Mouse (Mus musculus) liver, embryonic 11.5 days (tissue): ENCODE data around the gene Dusp7. TPM values are rescaled to one million over a fixed set of nuclear protein-coding genes. Genes with fewer than 3 reads are reported as not detected.

Experiments
- ATAC-seq: fragments of 200-750 bp; cut with Nextera tagmentation; replicated peaks from 2 replicates; pipeline ENCODE4 v1.8.0; 2017; ENCODE audit warnings: moderate number of reproducible peaks, mild to moderate bottlenecking, moderate TSS enrichment, moderate library complexity; ENCODE audit not compliant: low FRiP score
- DNase-seq: peaks from one replicate; pipeline ENCODE4 v3.0.0-alpha.2; 2017; ENCODE audit warnings: low spot score
- H3K27ac ChIP-seq: fragments of 300-500 bp; sonication (generic); 2 replicates; pipeline ENCODE4 v1.5.1; 2014; ENCODE audit warnings: mild to moderate bottlenecking, low read depth, low read length, control low read depth
- H3K27me3 ChIP-seq: fragments of 300-500 bp; sonication (generic); replicated peaks from 2 replicates; pipeline ENCODE4 v1.6.1; 2014; ENCODE audit warnings: low read length, mixed read lengths; ENCODE audit not compliant: control insufficient read depth, insufficient read depth
- H3K36me3 ChIP-seq: fragments of 300-500 bp; sonication (generic); 2 replicates; pipeline ENCODE4 v1.6.1; 2014; ENCODE audit warnings: mild to moderate bottlenecking, low read length, moderate library complexity, mixed read lengths; ENCODE audit not compliant: control insufficient read depth, insufficient read depth
- H3K4me1 ChIP-seq: fragments of 300-500 bp; sonication (generic); replicated peaks from 2 replicates; pipeline ENCODE4 v1.6.1; 2014; ENCODE audit warnings: low read length, mixed read lengths; ENCODE audit not compliant: control insufficient read depth, insufficient read depth
- H3K4me2 ChIP-seq: fragments of 300-500 bp; sonication (generic); 2 replicates; pipeline ENCODE4 v1.6.1; 2014; ENCODE audit warnings: mild to moderate bottlenecking, control low read depth, moderate library complexity
- H3K4me3 ChIP-seq: fragments of 300-500 bp; sonication (generic); 2 replicates; pipeline ENCODE4 v1.5.1; 2014; ENCODE audit warnings: low read depth, low read length, control low read depth
- H3K9ac ChIP-seq: fragments of 300-500 bp; sonication (generic); 2 replicates; pipeline ENCODE4 v1.6.1; 2014; ENCODE audit warnings: low read depth, low read length, control low read depth
- H3K9me3 ChIP-seq: fragments of 300-500 bp; sonication (generic); 2 replicates; pipeline ENCODE4 v1.6.1; 2016; ENCODE audit warnings: low read length, inconsistent platforms, mixed read lengths; ENCODE audit not compliant: control insufficient read depth
- WGBS: fragments of 180-500 bp; shearing (Covaris S2); extraction: QIAGEN DNeasy Blood & Tissue Kit; methylation state at CpG from one replicate; pipeline ENCODE4 v1.1.7; 2014; 5-methylcytosine and 5-hydroxymethylcytosine counted together
- polyA plus RNA-seq: library from polyadenylated mRNA; unstranded; fragments of >200 nt; fragmentation: Nextera tagmentation; extraction: Ambion mirVana; gene quantifications from 2 replicates; pipeline ENCODE4 v1.2.1, GENCODE M21; 2014

Gene Dusp7
- polyA plus RNA-seq, 1 experiment from 2014 or later, result 18.1 TPM

DNA sequence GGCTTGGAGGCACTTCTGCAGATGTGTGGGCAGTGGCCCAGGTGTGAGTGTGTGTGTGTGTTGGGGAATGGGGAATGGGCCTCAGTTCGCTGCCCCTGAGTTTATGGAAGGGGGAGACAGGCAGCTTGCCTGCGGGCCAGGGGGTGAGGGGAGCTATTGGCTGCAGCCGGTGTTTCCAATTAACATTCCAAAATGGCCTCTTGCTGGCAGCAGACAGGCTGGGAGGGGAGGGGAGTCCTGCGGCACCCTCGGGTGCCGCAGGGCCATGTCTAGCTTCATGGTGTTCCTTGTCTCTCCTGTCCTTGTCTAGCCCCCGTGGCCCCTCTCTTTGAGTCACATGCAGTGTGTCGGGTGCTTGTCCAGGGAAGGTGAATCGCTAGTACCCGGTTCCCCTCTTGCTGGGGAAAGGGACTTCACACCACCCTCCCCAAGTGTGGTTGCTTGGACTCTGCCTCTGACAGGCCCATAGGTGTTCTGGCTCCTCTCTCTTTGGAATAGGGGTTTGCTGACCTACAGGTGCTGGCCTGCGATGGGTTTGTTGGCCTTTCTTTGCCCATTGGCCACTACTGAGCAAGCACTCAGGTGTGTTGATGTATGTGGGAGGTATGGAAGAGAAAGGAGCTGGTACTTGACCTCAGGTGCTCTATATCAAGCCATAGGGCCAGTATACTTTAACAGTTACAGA, 1.5 kb downstream of the Dusp7 start:
- no peak for DNase-seq
- H3K4me1 ChIP-seq, result peaks cover 33% of the 10 kb centered on the region

DNA sequence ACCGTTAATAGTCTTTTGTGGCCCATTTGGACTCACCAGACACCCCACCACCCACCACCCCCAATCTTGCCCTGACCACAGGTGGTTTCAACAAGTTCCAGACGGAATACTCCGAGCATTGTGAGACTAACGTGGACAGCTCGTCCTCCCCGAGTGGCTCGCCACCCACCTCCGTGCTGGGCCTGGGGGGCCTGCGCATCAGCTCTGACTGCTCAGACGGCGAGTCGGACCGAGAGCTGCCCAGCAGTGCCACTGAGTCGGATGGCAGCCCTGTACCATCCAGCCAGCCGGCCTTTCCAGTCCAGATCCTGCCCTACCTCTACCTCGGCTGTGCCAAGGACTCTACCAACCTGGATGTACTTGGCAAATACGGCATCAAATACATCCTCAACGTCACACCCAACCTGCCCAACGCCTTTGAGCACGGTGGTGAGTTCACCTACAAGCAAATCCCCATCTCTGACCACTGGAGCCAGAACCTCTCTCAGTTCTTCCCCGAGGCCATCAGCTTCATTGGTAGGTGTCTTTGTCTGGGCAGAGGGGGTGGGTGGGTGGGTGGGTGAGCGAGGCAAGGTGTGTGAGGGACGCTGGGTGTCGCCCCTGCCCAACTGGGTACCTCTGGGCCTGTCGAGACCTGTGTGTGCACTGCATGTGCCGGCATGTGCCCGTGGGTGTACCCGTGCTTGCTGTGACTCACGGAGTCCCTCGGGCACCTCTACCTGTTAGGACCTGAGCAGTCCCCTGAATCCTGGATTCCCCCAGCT, 2.4 kb downstream of the Dusp7 start:
- peaks cover 33% of the 10 kb centered on the region for H3K4me1 ChIP-seq
- ATAC-seq, result no peak
- H3K27ac ChIP-seq, result no peak overlapping the region
- H3K4me3 ChIP-seq, result peak overlapping the region; percentile 84; the same call in 1 of the 2 replicates
- peak overlapping the region; percentile 14; the same call in 1 of the 2 replicates for H3K9ac ChIP-seq
- no peaks in the 10 kb centered on the region for H3K27me3 ChIP-seq
- H3K9me3 ChIP-seq, result no peaks in the 10 kb centered on the region
- peak overlapping the region; percentile 96 for H3K4me2 ChIP-seq
- 85% methylated on average over 30 of the region's 30 CpGs for WGBS
- DNase-seq, result no peak
- H3K36me3 ChIP-seq, result peaks cover 24% of the 10 kb centered on the region

More for the DNA sequence above, 1.5 kb downstream of the Dusp7 start:
- Histone ChIP-seq H3K4me2 (peak overlapping the region; percentile 96), H3K27ac (no peak overlapping the region), H3K9me3 (no peaks in the 10 kb centered on the region), H3K4me3 (peak overlapping the region; percentile 84), H3K9ac (peak overlapping the region; percentile 92), H3K27me3 (no peaks in the 10 kb centered on the region), H3K36me3 (peaks cover 24% of the 10 kb centered on the region)
- ATAC-seq, result no peak
- WGBS, result 13% methylated on average over 11 of the region's 11 CpGs

DNA sequence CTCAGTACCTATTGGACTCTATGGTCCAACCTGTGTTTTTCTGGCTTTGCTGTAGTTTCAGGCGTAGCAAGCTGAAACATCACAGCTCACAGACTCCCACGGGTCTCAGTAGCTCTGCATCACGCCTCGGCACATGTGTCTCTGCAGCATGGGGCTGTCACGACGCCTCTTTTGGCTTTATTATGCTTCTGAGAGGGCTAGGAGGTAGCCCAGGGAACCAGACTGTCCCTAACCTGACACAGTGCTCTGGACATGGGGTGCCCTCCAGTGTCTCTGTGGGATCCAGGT, 2.9 kb downstream of the Dusp7 start:
- H3K4me3 ChIP-seq, result peak overlapping the region; percentile 84
- peaks cover 33% of the 10 kb centered on the region for H3K4me1 ChIP-seq
- no peaks in the 10 kb centered on the region for H3K9me3 ChIP-seq
- H3K27me3 ChIP-seq, result no peaks in the 10 kb centered on the region
- H3K9ac ChIP-seq, result no peak overlapping the region
- DNase-seq (no peak), ATAC-seq (no peak)
- H3K27ac ChIP-seq, result 0 out of 2 replicates have a peak overlapping the region, but pooled peaks have one; percentile 21
- H3K36me3 ChIP-seq, result peaks cover 24% of the 10 kb centered on the region
- WGBS, result 58% methylated on average over 6 of the region's 6 CpGs
- peak overlapping the region; percentile 51 for H3K4me2 ChIP-seq

DNA sequence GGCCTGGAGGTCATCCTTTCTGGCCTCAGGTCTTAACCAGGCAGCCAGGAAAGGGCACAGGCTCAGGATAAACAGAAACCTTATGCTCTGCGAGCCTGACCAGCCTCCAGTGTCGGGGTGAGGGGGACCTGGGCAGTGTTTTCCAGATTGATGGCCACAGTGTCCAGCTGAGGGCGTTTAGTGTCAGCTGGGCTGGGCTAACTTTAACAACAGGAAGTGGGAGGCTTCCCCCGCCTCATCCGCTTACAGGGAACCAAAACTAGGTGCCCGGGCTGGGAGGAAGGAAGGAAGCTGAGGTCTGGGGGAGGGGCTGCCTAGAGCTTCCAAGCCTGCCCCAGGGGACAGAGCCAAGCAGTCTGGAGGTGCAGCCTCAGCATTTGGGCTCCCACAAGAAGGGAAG, 3.3 kb downstream of the Dusp7 start:
- H3K36me3 ChIP-seq, result peaks cover 24% of the 10 kb centered on the region
- DNase-seq (peak; percentile 53), ATAC-seq (no peak)
- H3K27me3 ChIP-seq, result no peaks in the 10 kb centered on the region
- H3K27ac ChIP-seq, result 0 out of 2 replicates have a peak overlapping the region, but pooled peaks have one; percentile 21
- peak overlapping the region; percentile 84 for H3K4me3 ChIP-seq
- H3K9ac ChIP-seq, result no peak overlapping the region
- H3K9me3 ChIP-seq, result no peaks in the 10 kb centered on the region
- WGBS, result 10% methylated on average over 6 of the region's 6 CpGs
- H3K4me2 ChIP-seq, result peak overlapping the region; percentile 51
- H3K4me1 ChIP-seq, result peaks cover 33% of the 10 kb centered on the region

DNA sequence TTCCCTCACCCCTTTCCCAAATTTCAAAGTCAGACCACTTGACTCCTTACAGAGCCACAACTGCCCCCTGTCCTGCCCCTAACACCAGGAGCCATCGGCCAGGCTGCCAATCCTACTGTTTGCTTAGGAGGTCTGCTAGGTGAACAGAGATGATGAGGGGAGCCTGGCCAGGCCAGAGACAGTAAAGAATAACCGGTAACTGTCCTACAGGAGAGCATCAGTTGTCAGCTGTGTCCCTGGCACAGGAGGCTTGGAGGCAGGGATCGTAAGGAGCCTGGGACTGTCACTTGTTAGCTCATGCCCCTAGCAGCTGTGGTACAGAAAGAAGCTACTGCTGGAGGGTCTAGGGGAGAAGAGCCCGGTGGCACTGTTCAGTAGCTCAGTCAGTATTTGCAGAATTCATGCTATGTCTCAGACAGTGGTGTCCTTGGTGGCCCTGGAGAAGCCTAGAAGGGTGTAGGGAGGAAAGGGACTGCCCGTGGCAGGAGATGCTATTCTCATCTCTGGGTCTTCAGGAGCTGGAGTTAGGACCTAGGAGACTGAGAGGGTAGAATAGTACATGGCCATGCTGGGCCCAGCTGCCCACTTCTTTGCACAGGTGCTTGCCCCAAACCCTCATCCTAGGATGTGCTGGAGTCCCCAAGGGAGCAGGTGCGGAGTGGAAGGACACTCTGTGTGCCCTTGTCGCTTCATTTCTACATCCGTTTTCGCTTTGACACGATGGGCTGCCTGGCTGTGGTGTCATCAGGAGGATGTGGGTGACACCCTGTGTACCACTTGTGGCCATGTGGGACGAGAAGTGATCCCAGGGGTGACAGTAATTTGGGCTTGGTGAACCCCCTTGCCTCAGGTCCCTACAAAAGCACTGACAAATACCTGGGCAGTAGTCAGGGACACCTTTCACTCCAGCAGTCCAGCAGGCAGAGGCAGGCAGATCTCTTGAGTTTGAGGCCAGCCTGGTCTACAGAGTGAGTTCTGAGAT, 4.3 kb downstream of the Dusp7 start:
- Histone ChIP-seq H3K27me3 (no peaks in the 10 kb centered on the region), H3K27ac (no peak overlapping the region), H3K9me3 (no peaks in the 10 kb centered on the region), H3K36me3 (peaks cover 29% of the 10 kb centered on the region), H3K9ac (no peak overlapping the region), H3K4me2 (peak overlapping the region; percentile 51), H3K4me1 (peaks cover 29% of the 10 kb centered on the region), H3K4me3 (no peak overlapping the region)
- ATAC-seq (no peak), DNase-seq (no peak)
- 85% methylated on average over 11 of the region's 11 CpGs for WGBS

DNA sequence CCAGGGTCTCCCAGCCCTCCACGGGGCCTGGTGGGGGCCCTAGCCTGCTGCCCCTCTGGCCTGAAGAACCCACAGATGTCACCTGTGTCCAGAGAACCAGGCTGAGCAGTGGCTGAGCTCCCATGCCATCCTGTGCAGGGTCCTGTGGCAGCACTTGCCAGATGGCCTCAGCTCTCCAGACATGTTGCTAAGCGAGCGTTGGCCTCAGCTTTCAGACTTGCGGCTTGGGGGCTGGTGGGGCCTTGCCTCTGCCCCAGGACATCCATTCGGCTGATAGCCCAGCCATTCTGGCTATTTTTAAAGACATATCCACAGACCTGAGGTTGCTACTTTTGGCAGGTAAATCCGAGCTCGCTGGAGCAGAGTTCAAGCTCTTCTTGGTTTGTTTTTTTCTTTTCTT, 5.5 kb downstream of the Dusp7 start:
- no peak for ATAC-seq
- no peak for DNase-seq
- Histone ChIP-seq H3K27me3 (no peaks in the 10 kb centered on the region), H3K4me2 (no peak overlapping the region), H3K4me3 (no peak overlapping the region), H3K4me1 (peaks cover 29% of the 10 kb centered on the region), H3K27ac (no peak overlapping the region), H3K9me3 (no peaks in the 10 kb centered on the region), H3K36me3 (peaks cover 29% of the 10 kb centered on the region), H3K9ac (no peak overlapping the region)
- WGBS, result 90% methylated on average over 7 of the region's 7 CpGs

DNA sequence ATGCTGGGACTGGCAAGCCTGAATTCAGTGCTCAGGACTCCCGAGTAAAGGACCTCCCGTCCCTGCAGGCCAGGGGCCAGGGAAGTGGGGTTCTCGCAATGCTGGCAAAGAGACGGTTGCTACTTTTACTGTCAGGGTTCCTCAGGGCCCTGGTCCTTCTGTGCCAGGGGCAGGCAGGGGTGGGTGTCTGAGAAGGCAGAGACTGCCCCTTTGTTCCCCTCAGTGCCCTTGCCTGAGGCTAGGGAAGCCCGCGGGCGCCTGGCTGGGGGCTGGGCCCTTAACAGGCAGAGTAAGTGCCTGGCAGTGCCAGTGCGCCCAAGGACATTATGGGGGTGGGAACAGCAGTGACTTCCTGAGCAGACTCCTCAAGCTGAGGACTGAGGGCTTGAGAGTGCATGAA, 8.8 kb downstream of the Dusp7 start:
- no peak overlapping the region for H3K27ac ChIP-seq
- WGBS, result 93% methylated on average over 8 of the region's 8 CpGs
- no peak overlapping the region for H3K4me2 ChIP-seq
- H3K4me1 ChIP-seq, result peaks cover 15% of the 10 kb centered on the region
- no peaks in the 10 kb centered on the region for H3K9me3 ChIP-seq
- H3K36me3 ChIP-seq, result peaks cover 21% of the 10 kb centered on the region
- H3K4me3 ChIP-seq, result no peak overlapping the region
- H3K9ac ChIP-seq, result no peak overlapping the region
- ATAC-seq (no peak), DNase-seq (no peak)
- H3K27me3 ChIP-seq, result no peaks in the 10 kb centered on the region

DNA sequence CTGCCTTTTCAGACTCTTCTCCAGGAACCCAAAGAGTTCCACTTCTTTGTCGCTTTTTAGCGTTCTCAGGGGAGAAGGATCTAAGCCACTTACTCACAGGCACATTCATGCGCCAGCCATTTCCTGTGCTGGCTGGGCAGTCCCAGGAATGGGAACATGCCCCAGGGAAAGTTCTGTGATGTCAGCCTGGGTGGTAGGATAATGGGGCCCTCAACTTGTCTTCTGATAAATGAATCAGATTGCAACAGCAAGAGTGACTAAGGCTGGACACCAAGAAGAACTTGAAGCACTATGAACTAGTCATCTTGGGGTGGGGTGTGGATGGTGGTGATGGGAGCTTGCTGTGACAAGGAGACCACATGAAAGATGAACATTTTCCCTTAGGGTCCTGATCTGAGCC, 9.6 kb downstream of the Dusp7 start:
- WGBS, result 85% methylated on average over 3 of the region's 3 CpGs
- no peak for ATAC-seq
- no peak overlapping the region for H3K4me2 ChIP-seq

More for the DNA sequence above, 9.6 kb downstream of the Dusp7 start:
- Histone ChIP-seq H3K4me1 (peaks cover 10% of the 10 kb centered on the region), H3K27me3 (no peaks in the 10 kb centered on the region), H3K9ac (no peak overlapping the region), H3K27ac (no peak overlapping the region), H3K9me3 (no peaks in the 10 kb centered on the region), H3K4me3 (no peak overlapping the region), H3K36me3 (peaks cover 15% of the 10 kb centered on the region; the same call in 1 of the 2 replicates)
- no peak for DNase-seq
